Mouse (Mus musculus) brain, embryonic 14.5 days (tissue): ENCODE results near the gene Stard10. TPM values are rescaled to one million over a fixed set of nuclear protein-coding genes. Genes with fewer than 3 reads are reported as not detected.
A peak's percentile ranks its signal among the peaks of the same experiment; 100 is the strongest.

Source experiments
- DNase-seq: peaks from one replicate; pipeline ENCODE4 v3.0.0-alpha.2; 2011; ENCODE audit warnings: low read depth
- CTCF ChIP-seq: fragments of 200-500 bp; IDR thresholded peaks from 2 replicates; pipeline ENCODE4 v1.5.1; 2012; ENCODE audit warnings: inconsistent platforms, mild to moderate bottlenecking, moderate library complexity, borderline replicate concordance; ENCODE audit not compliant: insufficient read depth, insufficient read length; ENCODE audit errors: extremely low read depth
- POLR2A ChIP-seq: fragments of 200-500 bp; IDR thresholded peaks from 2 replicates; pipeline ENCODE4 v1.6.1; 2012; ENCODE audit warnings: mild to moderate bottlenecking, inconsistent platforms, borderline replicate concordance; ENCODE audit not compliant: poor library complexity, insufficient read depth, insufficient read length, severe bottlenecking; ENCODE audit errors: extremely low read depth
- polyA plus RNA-seq: library from polyadenylated mRNA; depleted of rRNA; stranded (reverse); fragments of >200 nt; gene quantifications from 2 replicates; pipeline ENCODE4 v1.2.3, GENCODE M21; 2012

Gene Stard10
- polyA plus RNA-seq, 1 experiment = 17.9 TPM

- TF ChIP-seq POLR2A = no peak
- no peak for DNase-seq
Measured at GRCm38 (mm10) chr7:101302691-101303090, 14.2 kb upstream of the Stard10 start.

GRCm38 (mm10) chr7:101306841-101307240 lies 10.0 kb upstream of the Stard10 start:
- no peak for TF ChIP-seq CTCF
- no peak for TF ChIP-seq POLR2A
- no peak for DNase-seq

- no peak for DNase-seq
Measured at GRCm38 (mm10) chr7:101309985-101310326, 6.9 kb upstream of the Stard10 start.

GRCm38 (mm10) chr7:101310327-101311028 lies 6.4 kb upstream of the Stard10 start:
- TF ChIP-seq CTCF (peak; percentile 83), POLR2A (0 out of 2 replicates have a peak, but pooled peaks have one; percentile 13)

More at GRCm38 (mm10) chr7:101309985-101310326, 6.9 kb upstream of the Stard10 start:
- TF ChIP-seq CTCF (no peak), POLR2A (no peak)

GRCm38 (mm10) chr7:101311061-101311460 lies 5.8 kb upstream of the Stard10 start:
- TF ChIP-seq POLR2A = no peak
- no peak for TF ChIP-seq CTCF
- DNase-seq = no peak

More at GRCm38 (mm10) chr7:101310327-101311028, 6.4 kb upstream of the Stard10 start:
- DNase-seq = peak; percentile 100

GRCm38 (mm10) chr7:101313033-101313432 lies 3.9 kb upstream of the Stard10 start:
- no peak for DNase-seq
- TF ChIP-seq POLR2A = no peak
- no peak for TF ChIP-seq CTCF

- TF ChIP-seq CTCF (no peak), POLR2A (no peak)
- DNase-seq = no peak
Measured at GRCm38 (mm10) chr7:101314396-101314795, 2.5 kb upstream of the Stard10 start.

GRCm38 (mm10) chr7:101315699-101316098 lies 1.2 kb upstream of the Stard10 start:
- TF ChIP-seq CTCF = no peak
- TF ChIP-seq POLR2A = no peak
- DNase-seq = no peak

GRCm38 (mm10) chr7:101316591-101317001 lies 290 bp upstream of the Stard10 start:
- no peak for DNase-seq
- no peak for TF ChIP-seq POLR2A
- no peak for TF ChIP-seq CTCF

- TF ChIP-seq POLR2A (no peak), CTCF (no peak)
- DNase-seq = no peak
Measured at GRCm38 (mm10) chr7:101318848-101319247, 2.0 kb downstream of the Stard10 start.

- no peak for DNase-seq
- TF ChIP-seq CTCF (no peak), POLR2A (no peak)
Measured at GRCm38 (mm10) chr7:101319796-101320195, 2.9 kb downstream of the Stard10 start.
